Mouse (Mus musculus): ENCODE data around the gene Dgcr2. TPM values are rescaled to one million over a fixed set of nuclear protein-coding genes. Genes with fewer than 3 reads are reported as not detected.
A peak's percentile ranks its signal among the peaks of the same experiment; 100 is the strongest.

Gene Dgcr2
- total and polyA plus RNA-seq, 2 experiments, result 31.6 to 82.2 TPM

DNA sequence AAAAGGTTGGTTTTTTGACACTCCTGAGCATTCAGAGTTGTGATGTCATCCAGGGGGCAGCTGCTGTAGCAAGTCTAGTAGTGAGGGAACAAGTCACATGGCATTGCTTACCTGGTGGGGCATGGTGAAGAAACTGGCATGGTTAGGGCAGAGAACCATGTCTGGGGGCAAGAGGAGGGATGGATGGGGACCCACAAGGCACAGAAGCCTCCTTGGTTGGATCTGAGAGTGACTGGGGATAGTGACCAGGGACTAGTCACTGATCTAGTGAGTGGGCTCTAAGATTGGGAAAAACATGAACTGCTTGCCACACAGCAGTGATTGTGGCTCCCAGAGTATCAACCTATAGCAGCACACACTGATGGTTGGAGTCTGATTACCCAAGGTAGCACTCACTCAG, 98.8 kb downstream of the Dgcr2 start:
- Histone ChIP-seq H3K4me1 (ENCODE audit: control insufficient read depth, insufficient read depth, low read length) (peaks cover 14% of the 10 kb centered on the region), H3K27ac (replicated peaks; ENCODE audit: insufficient read depth, low read depth, low read length) (no peak overlapping the region), H3K36me3 (ENCODE audit: control insufficient read depth, insufficient read depth, low read length) (no peaks in the 10 kb centered on the region), H3K4me3 (ENCODE audit: insufficient read depth, low read depth, low read length) (no peak overlapping the region), H3K27me3 (ENCODE audit: control insufficient read depth, insufficient read depth, low read length) (peaks cover 35% of the 10 kb centered on the region), H3K9ac (ENCODE audit: low read depth, low read length) (no peak overlapping the region), H3K79me2 (ENCODE audit: control insufficient read depth, insufficient read depth, low read length) (no peaks in the 10 kb centered on the region)
- TF ChIP-seq POLR2A (IDR thresholded peaks at IDR 0.05; ENCODE audit: extremely low read depth, insufficient read depth, low read length) (no peak), CTCF (IDR thresholded peaks at IDR 0.05; ENCODE audit: low read depth, low read length) (no peak)
- no peak for DNase-seq (ENCODE audit: extremely low read depth, low read depth, low spot score)

DNA sequence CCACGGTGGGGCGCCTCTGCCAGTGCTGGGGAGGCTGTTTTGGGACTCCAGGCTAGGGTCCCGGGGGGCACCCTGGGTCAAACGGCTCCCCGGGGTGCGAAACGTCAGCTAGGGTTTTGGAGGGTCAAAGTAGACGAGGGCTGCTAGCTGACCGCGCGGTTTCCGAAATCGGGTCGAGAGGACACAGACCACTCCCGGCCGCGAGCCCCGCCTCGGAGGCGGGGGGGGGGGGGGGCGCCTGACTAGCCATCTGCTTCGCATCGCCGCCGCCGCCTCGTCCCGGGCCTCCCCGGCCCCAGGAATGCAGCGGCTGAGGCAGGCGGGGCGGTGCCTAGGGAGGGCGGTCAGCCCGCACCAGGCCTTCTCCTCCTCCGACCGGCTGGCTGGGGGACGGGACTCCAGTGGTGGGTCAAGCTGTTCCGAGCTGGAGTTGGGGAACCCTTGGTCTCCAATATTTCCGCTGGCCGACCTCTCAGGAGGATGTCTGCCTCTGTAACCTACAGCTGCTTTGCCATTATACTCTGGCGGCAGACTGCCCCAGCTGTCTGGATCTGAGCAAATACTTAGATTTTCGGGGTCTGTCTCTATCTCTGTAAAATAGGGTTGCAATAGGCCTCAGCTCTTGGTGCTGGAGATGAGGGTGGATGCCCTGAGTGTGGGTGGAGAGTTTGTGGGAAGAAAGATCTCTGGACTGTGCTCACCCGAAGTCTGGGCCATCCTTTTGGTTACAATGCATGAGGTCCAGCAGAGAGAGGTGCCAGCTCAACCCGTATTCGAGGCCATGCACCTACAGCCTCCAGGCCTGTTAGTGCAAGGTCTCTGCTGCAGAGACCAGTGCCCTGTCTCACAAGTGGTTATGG, 99.8 kb downstream of the Dgcr2 start:
- DNase-seq (ENCODE audit: extremely low read depth, low read depth, low spot score), result no peak
- WGBS, result 11% methylated on average over 40 of the region's 45 CpGs
- Histone ChIP-seq H3K4me3 (ENCODE audit: insufficient read depth, low read depth, low read length) (peak overlapping the region; percentile 61; the same call in 1 of the 2 replicates), H3K79me2 (ENCODE audit: control insufficient read depth, insufficient read depth, low read length) (no peaks in the 10 kb centered on the region), H3K4me1 (ENCODE audit: control insufficient read depth, insufficient read depth, low read length) (peaks cover 8% of the 10 kb centered on the region), H3K27ac (replicated peaks; ENCODE audit: insufficient read depth, low read depth, low read length) (peak overlapping the region; percentile 51; the same call in 1 of the 2 replicates), H3K27me3 (ENCODE audit: control insufficient read depth, insufficient read depth, low read length) (peaks cover 26% of the 10 kb centered on the region), H3K36me3 (ENCODE audit: control insufficient read depth, insufficient read depth, low read length) (no peaks in the 10 kb centered on the region), H3K9ac (ENCODE audit: low read depth, low read length) (peak overlapping the region; percentile 65; the same call in 1 of the 2 replicates)
- no peak for TF ChIP-seq POLR2A (IDR thresholded peaks at IDR 0.05; ENCODE audit: extremely low read depth, insufficient read depth, low read length)
- no peak for TF ChIP-seq CTCF (IDR thresholded peaks at IDR 0.05; ENCODE audit: low read depth, low read length)

- TF ChIP-seq POLR2A (IDR thresholded peaks at IDR 0.05; ENCODE audit: extremely low read depth, insufficient read depth, low read length) (no peak), CTCF (IDR thresholded peaks at IDR 0.05; ENCODE audit: low read depth, low read length) (no peak)
- Histone ChIP-seq H3K27me3 (ENCODE audit: control insufficient read depth, insufficient read depth, low read length) (peaks cover 19% of the 10 kb centered on the region), H3K4me3 (ENCODE audit: insufficient read depth, low read depth, low read length) (peak overlapping the region; percentile 61), H3K79me2 (ENCODE audit: control insufficient read depth, insufficient read depth, low read length) (no peaks in the 10 kb centered on the region), H3K36me3 (ENCODE audit: control insufficient read depth, insufficient read depth, low read length) (no peaks in the 10 kb centered on the region), H3K4me1 (ENCODE audit: control insufficient read depth, insufficient read depth, low read length) (peaks cover 5% of the 10 kb centered on the region; the same call in 1 of the 2 replicates), H3K27ac (replicated peaks; ENCODE audit: insufficient read depth, low read depth, low read length) (peak overlapping the region; percentile 51), H3K9ac (ENCODE audit: low read depth, low read length) (peak overlapping the region; percentile 65)
- DNase-seq (ENCODE audit: extremely low read depth, low read depth, low spot score), result no peak
- 11% methylated on average over 29 of the region's 29 CpGs for WGBS
These were observed 100.5 kb downstream of the Dgcr2 start for GRCm38 (mm10) chr16:17797812-17798311.

GRCm38 (mm10) chr16:17796971-17797811, 101.2 kb downstream of the Dgcr2 start, which contains the start of gene Scarf2:
Scarf2 (plus strand) TSS chr16:17797282.
- H3K27ac ChIP-seq (replicated peaks; ENCODE audit: insufficient read depth, low read depth, low read length), result peak within 1 kb of the TSS; percentile 51
- peaks cover 17% of the 10 kb centered on the region; the same call in 1 of the 2 replicates for H3K27me3 ChIP-seq (ENCODE audit: control insufficient read depth, insufficient read depth, low read length)
- peak within 1 kb of the TSS; percentile 61 for H3K4me3 ChIP-seq (ENCODE audit: insufficient read depth, low read depth, low read length)
- no peaks in the 10 kb centered on the region for H3K79me2 ChIP-seq (ENCODE audit: control insufficient read depth, insufficient read depth, low read length)
- H3K9ac ChIP-seq (ENCODE audit: low read depth, low read length), result peak within 1 kb of the TSS; percentile 65
- H3K4me1 ChIP-seq (ENCODE audit: control insufficient read depth, insufficient read depth, low read length), result no peaks in the 10 kb centered on the region
- TF ChIP-seq POLR2A (IDR thresholded peaks at IDR 0.05; ENCODE audit: extremely low read depth, insufficient read depth, low read length) (no peak), CTCF (IDR thresholded peaks at IDR 0.05; ENCODE audit: low read depth, low read length) (no peak)
- H3K36me3 ChIP-seq (ENCODE audit: control insufficient read depth, insufficient read depth, low read length), result no peaks in the 10 kb centered on the region; the same call in 1 of the 2 replicates
- no peak for DNase-seq (ENCODE audit: extremely low read depth, low read depth, low spot score)
- WGBS, result 5% methylated on average over 80 of the region's 81 CpGs

- peaks cover 17% of the 10 kb centered on the region; the same call in 1 of the 2 replicates for H3K27me3 ChIP-seq (ENCODE audit: control insufficient read depth, insufficient read depth, low read length)
- H3K27ac ChIP-seq (replicated peaks; ENCODE audit: insufficient read depth, low read depth, low read length), result no peak overlapping the region
- no peak overlapping the region for H3K9ac ChIP-seq (ENCODE audit: low read depth, low read length)
- H3K36me3 ChIP-seq (ENCODE audit: control insufficient read depth, insufficient read depth, low read length), result peaks cover under 1% of the 10 kb centered on the region; the same call in 1 of the 2 replicates
- H3K4me1 ChIP-seq (ENCODE audit: control insufficient read depth, insufficient read depth, low read length), result no peaks in the 10 kb centered on the region
- peak overlapping the region; percentile 36; the same call in 1 of the 2 replicates for H3K4me3 ChIP-seq (ENCODE audit: insufficient read depth, low read depth, low read length)
- TF ChIP-seq POLR2A (IDR thresholded peaks at IDR 0.05; ENCODE audit: extremely low read depth, insufficient read depth, low read length), result no peak
- no peak for TF ChIP-seq CTCF (IDR thresholded peaks at IDR 0.05; ENCODE audit: low read depth, low read length)
- no peak for DNase-seq (ENCODE audit: extremely low read depth, low read depth, low spot score)
- H3K79me2 ChIP-seq (ENCODE audit: control insufficient read depth, insufficient read depth, low read length), result no peaks in the 10 kb centered on the region
These were observed 101.8 kb downstream of the Dgcr2 start for GRCm38 (mm10) chr16:17796519-17796918.
